Mouse (Mus musculus): ENCODE data around the gene Dpep1.

Dpep1 gene

DNA sequence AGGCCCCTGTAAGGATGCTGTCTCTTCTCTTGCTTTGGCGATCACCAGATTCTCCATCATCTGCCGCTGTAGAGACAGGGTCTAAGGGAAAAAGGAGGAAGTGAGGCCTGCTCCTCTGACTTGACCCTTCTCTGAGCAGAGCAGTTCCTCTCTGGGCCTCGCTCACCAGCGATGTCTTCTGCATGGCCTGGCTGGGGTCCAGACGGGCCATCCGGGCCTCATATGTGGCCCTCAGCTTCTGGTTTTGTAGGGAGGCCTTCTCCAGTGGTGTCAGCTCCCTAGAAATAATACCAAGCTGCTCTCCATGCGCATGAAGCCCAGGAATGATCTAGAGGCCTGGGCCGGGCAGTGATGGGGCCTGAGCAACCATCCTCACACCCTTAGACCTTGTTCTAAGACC is 62.6 kb downstream of the Dpep1 start:
- in situ Hi-C loops (cut with MboI): no loop called here

DNA sequence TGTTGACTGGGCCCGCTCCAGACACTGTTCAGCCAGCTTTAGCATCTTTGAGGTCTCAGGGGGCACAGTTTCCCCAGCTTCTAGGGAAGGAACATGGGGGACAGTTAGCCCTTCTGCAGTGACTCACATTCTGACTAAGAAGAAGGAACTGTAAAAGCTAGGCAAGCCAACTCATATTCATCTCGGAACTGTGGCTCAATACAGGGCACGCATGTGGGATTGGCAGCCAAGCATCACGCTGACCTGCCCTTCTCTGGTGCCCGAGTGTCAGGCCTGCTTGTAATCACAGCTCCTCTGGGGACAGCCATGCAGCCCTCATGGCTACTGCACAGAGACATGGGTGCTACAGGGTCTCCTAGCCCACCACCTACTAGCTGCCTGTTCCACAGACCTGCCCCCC is 64.9 kb downstream of the Dpep1 start:
- in situ Hi-C loops (cut with MboI): no loop called here
